Mouse (Mus musculus): ENCODE results near the gene Shank1. TPM values are rescaled to one million over a fixed set of nuclear protein-coding genes. Genes with fewer than 3 reads are reported as not detected.

Gene Shank1
- total RNA-seq, 1 experiment from 2014 or later, result not detected

DNA sequence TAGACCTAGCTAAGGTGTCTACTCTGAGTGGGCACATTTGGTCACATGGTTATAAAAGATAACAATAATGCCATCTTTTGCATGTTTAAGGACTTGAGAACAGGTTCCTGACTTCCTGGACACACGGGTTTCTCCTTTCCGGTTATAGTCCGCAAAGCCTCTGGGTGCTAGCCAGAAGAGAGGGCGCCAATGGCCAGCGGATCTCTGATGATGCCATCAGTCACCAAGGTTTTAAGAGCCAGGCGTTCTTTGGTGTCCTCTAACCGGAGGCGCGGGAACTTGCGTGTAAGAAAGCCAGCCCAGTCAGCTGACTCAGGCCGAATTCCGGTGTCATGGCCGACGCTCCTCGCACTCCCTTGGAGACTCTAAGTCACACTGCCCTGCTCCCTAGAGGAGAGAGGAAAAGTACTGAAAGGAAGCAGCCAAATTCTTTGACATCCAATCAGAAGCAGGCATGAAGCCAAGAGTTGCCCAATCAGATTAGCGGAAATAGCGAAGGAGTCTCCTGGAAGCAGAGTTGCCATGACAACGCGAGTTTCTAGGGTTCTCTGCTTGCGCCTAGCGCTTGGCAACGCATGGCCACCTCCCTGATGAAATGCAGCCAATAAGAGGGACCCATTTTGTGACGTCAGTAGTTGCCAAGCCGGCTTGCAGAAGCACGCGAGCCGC lies 95.4 kb downstream of the Shank1 start:
- peak; percentile 89 for ATAC-seq (replicated peaks; ENCODE audit: low read depth, poor library complexity, severe bottlenecking)

DNA sequence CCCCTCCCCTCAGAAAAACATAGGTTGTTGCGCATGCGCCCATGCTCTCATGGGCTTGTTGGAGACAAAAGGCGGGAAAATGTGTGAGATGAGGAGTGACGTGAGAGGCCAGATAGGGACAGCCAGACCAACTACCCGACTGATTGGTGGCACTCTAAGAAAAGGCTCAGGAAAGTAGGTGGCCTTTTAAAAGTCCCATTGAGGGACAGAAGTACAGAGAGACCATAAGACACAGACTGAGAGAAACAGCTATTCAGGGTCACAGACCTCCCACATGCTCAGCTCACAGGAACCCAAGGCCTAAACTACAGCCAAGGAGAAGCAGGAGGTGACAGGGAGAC lies 95.9 kb downstream of the Shank1 start:
- no peak for ATAC-seq (replicated peaks; ENCODE audit: low read depth, poor library complexity, severe bottlenecking)

Other genes starting within 250 kb of the Shank1 start
- gene Klk1b21, start 207.9 kb upstream of the Shank1 start, total RNA-seq (2017), result not detected in 2 replicates
- gene Klk1b22, start 197.6 kb upstream of the Shank1 start, total RNA-seq (2017), result not detected in 2 replicates
- not detected in 2 replicates for gene Klk1b16, start 173.5 kb upstream of the Shank1 start, total RNA-seq (2017)
- gene Klk1b24, start 122.0 kb upstream of the Shank1 start, total RNA-seq (2017), result not detected in 2 replicates
- not detected in 2 replicates for gene Klk1b3, start 112.1 kb upstream of the Shank1 start, total RNA-seq (2017)
- gene Klk1b4, start 102.8 kb upstream of the Shank1 start, total RNA-seq (2017), result not detected in 2 replicates
- not detected in 2 replicates for gene Klk1b5, start 94.3 kb upstream of the Shank1 start, total RNA-seq (2017)
- not detected in 2 replicates for gene Klk1, start 84.9 kb upstream of the Shank1 start, total RNA-seq (2017)
- not detected in 2 replicates for gene Gm36864, start 74.1 kb upstream of the Shank1 start, total RNA-seq (2017)
- gene 1700028J19Rik, start 63.6 kb upstream of the Shank1 start, total RNA-seq (2017), result 0.55 and 0.73 TPM in 2 replicates
- 97.3 and 107 TPM in 2 replicates for gene 2410002F23Rik, start 63.5 kb upstream of the Shank1 start, total RNA-seq (2017)
- not detected in 2 replicates for gene Acp4, start 52.9 kb upstream of the Shank1 start, total RNA-seq (2017)
- not detected in 2 replicates for gene Gm15517, start 48.8 kb upstream of the Shank1 start, total RNA-seq (2017)
- 2.7 and 5.5 TPM in 2 replicates for gene Clec11a, start 3.4 kb upstream of the Shank1 start, total RNA-seq (2017)
- gene Syt3, start 73.8 kb downstream of the Shank1 start, total RNA-seq (2017), result 0.58 and 0.64 TPM in 2 replicates
- 0.78 TPM in 1 of 2 replicates, not detected in the other for gene 1700008O03Rik, start 75.6 kb downstream of the Shank1 start, total RNA-seq (2017)
- not detected in 2 replicates for gene Lrrc4b, start 118.8 kb downstream of the Shank1 start, total RNA-seq (2017)
- gene Aspdh, start 155.1 kb downstream of the Shank1 start, total RNA-seq (2017), result not detected in 2 replicates
- gene Josd2, start 157.7 kb downstream of the Shank1 start, total RNA-seq (2017), result 26.0 and 37.3 TPM in 2 replicates
- 29.5 and 38.8 TPM in 2 replicates for gene Emc10, start 186.3 kb downstream of the Shank1 start, total RNA-seq (2017)
- gene Fam71e1, start 186.3 kb downstream of the Shank1 start, total RNA-seq (2017), result 3.1 TPM in 1 of 2 replicates, not detected in the other
- not detected in 2 replicates for gene Mybpc2, start 214.4 kb downstream of the Shank1 start, total RNA-seq (2017)
- gene Spib, start 221.8 kb downstream of the Shank1 start, total RNA-seq (2017), result not detected in 2 replicates
- 86.0 and 89.7 TPM in 2 replicates for gene Pold1, start 238.6 kb downstream of the Shank1 start, total RNA-seq (2017)
- gene Nr1h2, start 243.7 kb downstream of the Shank1 start, total RNA-seq (2017), result 69.3 and 123 TPM in 2 replicates

Measured in common myeloid progenitor, adult 5-6 weeks (primary cell).